Mouse (Mus musculus): ENCODE results near the gene Nup54.

Nup54 gene

GRCm38 (mm10) chr5:92381550-92382348 is 53.3 kb downstream of the Nup54 start:
- no peak; the same call in 1 of the 2 replicates for ATAC-seq (ENCODE audit: insufficient number of reproducible peaks, low FRiP score, low TSS enrichment)

- no peak for ATAC-seq (ENCODE audit: insufficient number of reproducible peaks, low FRiP score, low TSS enrichment)
These were observed 58.1 kb downstream of the Nup54 start for GRCm38 (mm10) chr5:92376795-92377405.

- no peak for ATAC-seq (ENCODE audit: insufficient number of reproducible peaks, low FRiP score, low TSS enrichment)
These were observed 59.7 kb downstream of the Nup54 start for GRCm38 (mm10) chr5:92375368-92375767.

- ATAC-seq (ENCODE audit: insufficient number of reproducible peaks, low FRiP score, low TSS enrichment) = no peak
These were observed 60.3 kb downstream of the Nup54 start for GRCm38 (mm10) chr5:92374721-92375142.

GRCm38 (mm10) chr5:92372605-92373004 is 62.4 kb downstream of the Nup54 start:
- ATAC-seq (ENCODE audit: insufficient number of reproducible peaks, low FRiP score, low TSS enrichment) = no peak

- ATAC-seq (ENCODE audit: insufficient number of reproducible peaks, low FRiP score, low TSS enrichment) = no peak
These were observed 63.5 kb downstream of the Nup54 start for GRCm38 (mm10) chr5:92371361-92371976.

- ATAC-seq (ENCODE audit: insufficient number of reproducible peaks, low FRiP score, low TSS enrichment) = no peak
These were observed 64.1 kb downstream of the Nup54 start for GRCm38 (mm10) chr5:92370891-92371290.

- ATAC-seq (ENCODE audit: insufficient number of reproducible peaks, low FRiP score, low TSS enrichment) = no peak
These were observed 64.6 kb downstream of the Nup54 start for GRCm38 (mm10) chr5:92370392-92370791.

- ATAC-seq (ENCODE audit: insufficient number of reproducible peaks, low FRiP score, low TSS enrichment) = peak; percentile 88
These were observed 65.6 kb downstream of the Nup54 start for GRCm38 (mm10) chr5:92369151-92369994.

GRCm38 (mm10) chr5:92368392-92368791 is 66.6 kb downstream of the Nup54 start:
- peak; percentile 47 for ATAC-seq (ENCODE audit: insufficient number of reproducible peaks, low FRiP score, low TSS enrichment)

- ATAC-seq (ENCODE audit: insufficient number of reproducible peaks, low FRiP score, low TSS enrichment) = no peak
These were observed 68.5 kb downstream of the Nup54 start for GRCm38 (mm10) chr5:92366565-92366964.
